Mouse (Mus musculus) MEL (cell line): Measurements from ENCODE around the gene Trpc7. TPM values are rescaled to one million over a fixed set of nuclear protein-coding genes. Genes with fewer than 3 reads are reported as not detected.

Source experiments
- DNase-seq: peaks from one replicate; pipeline ENCODE4 v3.0.0; 2011; ENCODE audit warnings: low read depth, low spot score
- H3K27ac ChIP-seq: 2 replicates; pipeline ENCODE4 v1.5.1; 2012; ENCODE audit warnings: low read depth, mild to moderate bottlenecking, control low read depth, low read length, moderate library complexity; ENCODE audit not compliant: control insufficient read depth
- H3K27me3 ChIP-seq, 2 experiments: fragments of 150-350 bp in 1 of 2; sonication (generic) in 1 of 2; 2 replicates each; pipeline ENCODE4 v1.6.1; 2012; ENCODE audit warnings: low read length in 2 of 2, mild to moderate bottlenecking in 2 of 2, improper control_type of control experiment in 1 of 2, moderate library complexity in 1 of 2; ENCODE audit not compliant: insufficient read depth in 2 of 2, control insufficient read depth in 1 of 2
- H3K36me3 ChIP-seq, 2 experiments: 2 replicates each; pipeline ENCODE4 v1.6.1; 2012 to 2014; ENCODE audit warnings: low read length in 2 of 2, improper control_type of control experiment in 1 of 2, inconsistent platforms in 1 of 2, mild to moderate bottlenecking in 1 of 2; ENCODE audit not compliant: insufficient read depth in 2 of 2, control insufficient read depth in 1 of 2
- H3K4me1 ChIP-seq, 2 experiments: fragments of 150-350 bp in 1 of 2; sonication (generic) in 1 of 2; 2 replicates each; pipeline ENCODE4 v1.6.1; 2012; ENCODE audit warnings: low read length in 2 of 2, improper control_type of control experiment in 1 of 2, mild to moderate bottlenecking in 1 of 2; ENCODE audit not compliant: insufficient read depth in 2 of 2, control insufficient read depth in 1 of 2
- H3K4me3 ChIP-seq, 2 experiments: fragments of 150-350 bp in 1 of 2; sonication (generic) in 1 of 2; 2 replicates each; pipeline ENCODE4 v1.5.1; 2012; ENCODE audit warnings: low read depth in 2 of 2, low read length in 2 of 2, mild to moderate bottlenecking in 2 of 2, moderate library complexity in 2 of 2, control low read depth in 1 of 2, improper control_type of control experiment in 1 of 2; ENCODE audit not compliant: control insufficient read depth in 1 of 2, insufficient read depth in 1 of 2
- H3K79me2 ChIP-seq: 2 replicates; pipeline ENCODE4 v1.6.1; 2012; ENCODE audit warnings: mild to moderate bottlenecking, low read length, moderate library complexity; ENCODE audit not compliant: control insufficient read depth, poor library complexity, insufficient read depth
- H3K9ac ChIP-seq: 2 replicates; pipeline ENCODE4 v1.6.1; 2012; ENCODE audit warnings: low read depth, mild to moderate bottlenecking, control low read depth, low read length, moderate library complexity; ENCODE audit not compliant: control insufficient read depth, poor library complexity, severe bottlenecking
- H3K9me3 ChIP-seq: fragments of 150-350 bp; sonication (generic); replicated peaks from 2 replicates; pipeline ENCODE4 v1.6.1; 2012; ENCODE audit warnings: mild to moderate bottlenecking, low read length, improper control_type of control experiment, moderate library complexity; ENCODE audit not compliant: insufficient read depth
- BHLHE40 ChIP-seq: IDR thresholded peaks from 2 replicates; pipeline ENCODE4 v1.6.1; 2012; ENCODE audit warnings: low read depth, mild to moderate bottlenecking, inconsistent platforms, low read length, improper control_type of control experiment, borderline replicate concordance
- CHD1 ChIP-seq: IDR thresholded peaks from 2 replicates; pipeline ENCODE4 v1.6.1; 2012; ENCODE audit warnings: low read depth, mild to moderate bottlenecking, inconsistent platforms, low read length, improper control_type of control experiment
- CTCF ChIP-seq, 3 experiments: IDR thresholded peaks in 2 of 3; conservative IDR thresholded peaks in 1 of 3; 2 replicates each; pipeline ENCODE4 v1.5.1; 2011 to 2012; ENCODE audit warnings: low read length in 3 of 3, low read depth in 2 of 3, mild to moderate bottlenecking in 2 of 3, improper control_type of control experiment in 1 of 3, inconsistent platforms in 1 of 3, mixed read lengths in 1 of 3, moderate library complexity in 1 of 3; ENCODE audit not compliant: control insufficient read depth in 1 of 3, insufficient read depth in 1 of 3, poor library complexity in 1 of 3, severe bottlenecking in 1 of 3
- ELF1 ChIP-seq: IDR thresholded peaks from 2 replicates; pipeline ENCODE4 v1.6.1; 2014; ENCODE audit warnings: low read depth, mild to moderate bottlenecking, inconsistent platforms, low read length, improper control_type of control experiment, moderate library complexity
- GATA1 ChIP-seq: IDR thresholded peaks from 2 replicates; pipeline ENCODE4 v1.6.1; 2011; ENCODE audit warnings: low read depth, low read length, improper control_type of control experiment
- HCFC1 ChIP-seq: IDR thresholded peaks from 2 replicates; pipeline ENCODE4 v1.6.1; 2012; ENCODE audit warnings: low read depth, mild to moderate bottlenecking, inconsistent platforms, low read length, improper control_type of control experiment, moderate library complexity
- KAT2A ChIP-seq: conservative IDR thresholded peaks from 2 replicates; pipeline ENCODE4 v1.6.1; 2012; ENCODE audit warnings: low read depth, low read length, improper control_type of control experiment, inconsistent platforms
- MAFK ChIP-seq: IDR thresholded peaks from 2 replicates; pipeline ENCODE4 v1.6.1; 2011; ENCODE audit warnings: low read depth, mild to moderate bottlenecking, low read length, improper control_type of control experiment, borderline replicate concordance
- MAZ ChIP-seq: IDR thresholded peaks from 2 replicates; pipeline ENCODE4 v1.6.1; 2012; ENCODE audit warnings: low read depth, mild to moderate bottlenecking, inconsistent platforms, low read length, improper control_type of control experiment
- MXI1 ChIP-seq: IDR thresholded peaks from 2 replicates; pipeline ENCODE4 v1.6.1; 2011; ENCODE audit warnings: mild to moderate bottlenecking, low read depth, low read length, improper control_type of control experiment
- NRF1 ChIP-seq: IDR thresholded peaks from 2 replicates; pipeline ENCODE4 v1.6.1; 2014; ENCODE audit warnings: low read depth, mild to moderate bottlenecking, inconsistent platforms, low read length, improper control_type of control experiment, moderate library complexity; ENCODE audit not compliant: poor library complexity, insufficient read depth, severe bottlenecking
- RAD21 ChIP-seq: IDR thresholded peaks from 2 replicates; pipeline ENCODE4 v1.6.1; 2011; ENCODE audit warnings: mild to moderate bottlenecking, low read depth, low read length, improper control_type of control experiment
- SIN3A ChIP-seq: IDR thresholded peaks from 2 replicates; pipeline ENCODE4 v1.6.1; 2012; ENCODE audit warnings: low read length, improper control_type of control experiment, inconsistent platforms
- SMC3 ChIP-seq: IDR thresholded peaks from 2 replicates; pipeline ENCODE4 v1.6.1; 2011; ENCODE audit warnings: low read depth, low read length, improper control_type of control experiment
- USF1 ChIP-seq: IDR thresholded peaks from 2 replicates; pipeline ENCODE4 v1.6.1; 2014; ENCODE audit warnings: low read depth, mild to moderate bottlenecking, inconsistent platforms, low read length, improper control_type of control experiment, moderate library complexity
- ZKSCAN1 ChIP-seq: IDR thresholded peaks from 2 replicates; pipeline ENCODE4 v1.6.1; 2012; ENCODE audit warnings: low read depth, mild to moderate bottlenecking, inconsistent platforms, low read length, improper control_type of control experiment, moderate library complexity
- ZMIZ1 ChIP-seq: IDR thresholded peaks from 2 replicates; pipeline ENCODE4 v1.6.1; 2012; ENCODE audit warnings: low read depth, mild to moderate bottlenecking, inconsistent platforms, low read length, improper control_type of control experiment, moderate library complexity
- polyA plus RNA-seq, 2 experiments: library from polyadenylated mRNA; stranded (reverse) in 1 of 2; unstranded in 1 of 2; fragments of >175 nt in 1 of 2; fragments of >200 nt in 1 of 2; gene quantifications; 2 replicates each; pipeline versions ENCODE4 v1.2.1 to v1.2.4; 2012; ENCODE audit warnings: low replicate concordance in 2 of 2, low read depth in 1 of 2; ENCODE audit not compliant: insufficient read length in 2 of 2, insufficient read depth in 1 of 2, missing spikeins in 1 of 2
- total RNA-seq: library from RNA; depleted of rRNA; stranded (reverse); fragments of 300-350 nt; gene quantifications from 2 replicates; pipeline ENCODE4 v1.2.3, GENCODE M21; 2012

The Trpc7 gene
- total and polyA plus RNA-seq, 3 experiments = not detected

GRCm38 (mm10) chr13:56762446-56763229 is 133.2 kb downstream of the Trpc7 start:
- H3K4me3 ChIP-seq = no peak overlapping the region
- H3K4me1 ChIP-seq = no peaks in the 10 kb centered on the region
- H3K27ac ChIP-seq = no peak overlapping the region
- H3K9me3 ChIP-seq = no peaks in the 10 kb centered on the region
- no peaks in the 10 kb centered on the region for H3K36me3 ChIP-seq
- no peaks in the 10 kb centered on the region for H3K79me2 ChIP-seq
- no peak overlapping the region for H3K9ac ChIP-seq
- no peak for DNase-seq
- TF ChIP-seq ZMIZ1 (no peak), NRF1 (no peak), SIN3A (no peak), SMC3 (no peak), KAT2A (no peak), HCFC1 (no peak), ELF1 (no peak), GATA1 (no peak), MXI1 (no peak), USF1 (no peak), ZKSCAN1 (no peak), MAFK (no peak), CHD1 (no peak), MAZ (no peak)
- H3K27me3 ChIP-seq = no peaks in the 10 kb centered on the region

DNA sequence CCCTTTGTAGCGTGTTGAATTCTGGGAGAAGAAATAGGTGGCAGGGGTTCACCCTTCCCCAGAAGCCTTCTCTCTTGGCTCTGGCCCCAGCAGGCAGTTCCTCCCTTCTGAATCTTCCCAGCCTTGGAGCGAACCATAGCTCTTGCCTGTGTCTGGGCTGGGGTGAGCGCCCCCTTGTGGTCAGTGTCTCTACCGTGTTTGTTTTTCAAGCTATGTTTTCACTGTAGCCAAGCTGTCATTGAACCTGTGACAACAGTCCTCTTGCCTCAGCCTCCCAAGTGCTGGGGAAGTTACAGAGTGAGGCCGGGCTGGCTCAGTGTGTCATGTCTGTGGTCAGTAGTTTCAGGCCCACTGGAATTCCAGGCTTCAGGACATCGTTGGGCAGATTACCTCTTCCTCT is 137.3 kb downstream of the Trpc7 start:
- H3K36me3 ChIP-seq = no peaks in the 10 kb centered on the region
- no peak overlapping the region for H3K27ac ChIP-seq
- H3K9ac ChIP-seq = no peak overlapping the region
- H3K79me2 ChIP-seq = no peaks in the 10 kb centered on the region
- H3K4me1 ChIP-seq = no peaks in the 10 kb centered on the region
- no peaks in the 10 kb centered on the region for H3K9me3 ChIP-seq
- H3K4me3 ChIP-seq = no peak overlapping the region
- peak; percentile 31 for DNase-seq
- TF ChIP-seq NRF1 (no peak), SMC3 (peak; percentile 49), BHLHE40 (no peak), RAD21 (peak; percentile 22), CTCF (IDR thresholded peaks at IDR 0.05 in 2 of 3, conservative IDR thresholded peaks at IDR 0.05 in 1 of 3; ENCODE audit: control insufficient read depth in 1 of 3, insufficient read depth in 1 of 3, low read depth in 2 of 3, low read length in 3 of 3, poor library complexity in 1 of 3, severe bottlenecking in 1 of 3) (peak in 2 of 3 experiments; percentile 43 to 63; a peak in 4 of 6 replicates)
- H3K27me3 ChIP-seq = no peaks in the 10 kb centered on the region
